Mouse (Mus musculus) stomach, embryonic 15.5 days (tissue): ENCODE data around the gene Gfpt1. TPM values are rescaled to one million over a fixed set of nuclear protein-coding genes. Genes with fewer than 3 reads are reported as not detected.

Source experiments
- ATAC-seq: fragments of 200-750 bp; cut with Nextera tagmentation; 2 replicates; pipeline ENCODE4 v1.8.0; 2017; ENCODE audit warnings: low read depth, moderate number of reproducible peaks, moderate TSS enrichment; ENCODE audit not compliant: insufficient read depth, low FRiP score
- H3K27ac ChIP-seq: fragments of 300-500 bp; sonication (generic); 2 replicates; pipeline ENCODE4 v1.5.1; 2015; ENCODE audit warnings: mild to moderate bottlenecking, inconsistent platforms
- H3K27me3 ChIP-seq: fragments of 300-500 bp; sonication (generic); replicated peaks from 2 replicates; pipeline ENCODE4 v1.6.1; 2015; ENCODE audit warnings: inconsistent platforms
- H3K36me3 ChIP-seq: fragments of 300-500 bp; sonication (generic); 2 replicates; pipeline ENCODE4 v1.6.1; 2015; ENCODE audit warnings: inconsistent platforms
- H3K4me1 ChIP-seq: fragments of 300-500 bp; sonication (generic); 2 replicates; pipeline ENCODE4 v1.6.1; 2015; ENCODE audit warnings: inconsistent platforms
- H3K4me2 ChIP-seq: fragments of 300-500 bp; sonication (generic); 2 replicates; pipeline ENCODE4 v1.6.1; 2015; ENCODE audit warnings: mild to moderate bottlenecking, inconsistent platforms
- H3K4me3 ChIP-seq: fragments of 300-500 bp; sonication (generic); replicated peaks from 2 replicates; pipeline ENCODE4 v1.5.1; 2015; ENCODE audit warnings: inconsistent platforms
- H3K9ac ChIP-seq: fragments of 300-500 bp; sonication (generic); 2 replicates; pipeline ENCODE4 v1.6.1; 2015; ENCODE audit warnings: inconsistent platforms
- H3K9me3 ChIP-seq: fragments of 300-500 bp; sonication (generic); 2 replicates; pipeline ENCODE4 v1.6.1; 2016; ENCODE audit warnings: inconsistent platforms
- WGBS: fragments of 180-500 bp; shearing (Covaris S2); methylation state at CpG from one replicate; pipeline ENCODE4 v1.1.7; 2015; 5-methylcytosine and 5-hydroxymethylcytosine counted together
- polyA plus RNA-seq: library from polyadenylated mRNA; unstranded; fragments of >200 nt; fragmentation: Nextera tagmentation; extraction: Ambion mirVana; gene quantifications from 2 replicates; pipeline ENCODE4 v1.2.1, GENCODE M21; 2015

Gene Gfpt1
- polyA plus RNA-seq = 24.8 and 27.8 TPM in 2 replicates

DNA sequence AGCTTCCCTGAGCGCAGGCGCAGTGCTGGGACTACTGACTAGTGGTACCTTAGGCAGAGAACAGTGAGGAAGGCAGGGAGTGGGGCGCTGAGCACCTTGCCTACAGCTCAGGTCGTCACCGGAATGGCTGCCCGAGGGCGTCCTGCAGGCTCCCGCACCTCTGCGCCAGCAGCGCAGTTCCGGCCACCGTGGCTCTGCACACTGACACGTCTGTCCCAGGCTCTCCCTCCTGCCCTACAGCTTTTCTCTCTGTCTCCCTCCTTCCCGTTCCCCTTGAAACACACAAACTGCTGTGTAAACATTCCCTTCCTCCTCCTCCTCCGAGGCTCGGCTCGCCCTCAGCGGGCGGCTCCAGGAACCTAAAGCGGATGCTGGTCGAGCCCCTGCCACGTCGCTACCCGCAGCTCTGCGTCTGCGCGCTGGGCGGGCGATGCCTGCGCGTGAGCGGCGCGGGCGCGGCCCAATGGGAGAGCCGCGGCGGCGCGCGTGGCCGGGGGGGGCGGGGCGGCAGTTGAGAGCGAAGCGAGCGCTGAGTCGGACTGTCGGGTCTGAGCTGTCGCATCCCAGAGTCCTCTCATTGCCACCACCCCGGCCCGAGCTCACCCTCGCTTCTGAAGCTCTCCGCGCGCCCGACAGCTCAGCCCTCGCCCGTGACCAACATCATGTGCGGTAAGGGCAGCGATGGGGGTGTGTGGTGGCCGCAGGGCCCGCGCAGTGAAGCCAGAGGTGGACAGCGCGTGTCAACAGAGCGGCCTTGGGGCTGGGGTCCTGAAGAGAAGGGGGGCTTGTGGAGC is at the start of gene Gfpt1:
Gene Gfpt1 (plus strand): TSS at position 510 of the 794 bp plus-strand sequence.
- H3K36me3 ChIP-seq = no peaks in the 10 kb centered on the region
- peak within 1 kb of the TSS; percentile 100 for H3K27ac ChIP-seq
- H3K9ac ChIP-seq = peak within 1 kb of the TSS; percentile 86
- H3K27me3 ChIP-seq = no peaks in the 10 kb centered on the region
- no peaks in the 10 kb centered on the region for H3K9me3 ChIP-seq
- peaks cover 7% of the 10 kb centered on the region for H3K4me1 ChIP-seq
- under 1% methylated on average over 66 of the region's 68 CpGs for WGBS
- H3K4me2 ChIP-seq = peak within 1 kb of the TSS; percentile 66
- ATAC-seq = peak; percentile 97
- H3K4me3 ChIP-seq = peak within 1 kb of the TSS; percentile 82

DNA sequence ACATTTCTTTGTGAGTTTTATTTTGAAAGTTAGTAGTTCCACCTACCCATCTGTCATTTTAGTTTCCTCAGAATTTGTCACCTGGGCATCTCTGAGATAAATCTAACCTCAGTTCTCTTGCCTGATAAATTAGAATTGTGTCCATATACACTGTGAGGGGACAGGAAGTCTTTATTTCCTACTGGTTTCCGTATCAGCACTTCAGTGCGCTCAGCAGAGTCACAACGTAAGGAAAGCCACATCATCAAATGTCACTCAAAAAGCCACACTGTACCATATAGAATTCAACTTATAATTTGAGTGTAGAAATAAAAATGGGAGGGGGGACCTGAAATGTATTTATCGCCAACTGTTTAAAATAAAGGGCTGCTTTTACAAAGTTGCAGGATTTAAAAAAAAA is 48.4 kb upstream of the Gfpt1 start:
- Histone ChIP-seq H3K9ac (no peak overlapping the region), H3K27me3 (no peaks in the 10 kb centered on the region), H3K4me1 (no peaks in the 10 kb centered on the region), H3K4me3 (no peak overlapping the region), H3K36me3 (peaks cover 17% of the 10 kb centered on the region), H3K27ac (no peak overlapping the region), H3K4me2 (no peak overlapping the region), H3K9me3 (no peaks in the 10 kb centered on the region)
- ATAC-seq = no peak
- 76% methylated on average over 4 of the region's 4 CpGs for WGBS

DNA sequence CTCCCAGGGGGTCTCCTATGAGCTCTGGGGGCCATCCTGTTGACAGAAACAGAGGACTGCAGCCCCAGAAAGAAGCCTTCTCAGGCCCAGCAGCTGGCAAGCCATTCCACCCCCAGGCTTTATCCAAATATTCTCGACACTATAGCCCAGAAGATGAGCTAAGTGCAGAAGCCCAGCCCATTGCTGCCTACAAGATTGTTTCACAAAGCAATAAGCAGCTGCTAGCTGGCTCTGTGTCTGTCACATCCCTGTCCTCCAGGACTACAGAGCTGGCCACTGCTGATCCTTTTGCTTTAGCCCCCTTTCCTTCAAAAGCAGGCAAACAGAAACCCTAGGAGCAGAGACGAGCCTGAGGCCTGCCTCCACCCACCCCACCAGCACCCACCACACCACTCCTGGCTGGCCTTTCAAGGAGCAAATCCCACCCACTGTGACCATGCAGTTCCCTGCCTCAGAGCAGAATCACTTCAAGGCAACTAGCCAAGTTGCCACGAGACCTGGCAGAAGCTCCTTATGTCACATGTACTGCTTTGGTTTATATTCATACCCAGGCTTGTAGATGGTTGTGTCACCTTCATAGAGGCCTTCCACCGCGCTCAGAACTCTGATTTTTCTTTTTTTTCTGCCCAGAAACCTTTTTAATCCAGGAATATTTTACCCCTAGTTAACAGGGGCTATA is 45.9 kb upstream of the Gfpt1 start:
- 85% methylated on average over 5 of the region's 5 CpGs for WGBS

DNA sequence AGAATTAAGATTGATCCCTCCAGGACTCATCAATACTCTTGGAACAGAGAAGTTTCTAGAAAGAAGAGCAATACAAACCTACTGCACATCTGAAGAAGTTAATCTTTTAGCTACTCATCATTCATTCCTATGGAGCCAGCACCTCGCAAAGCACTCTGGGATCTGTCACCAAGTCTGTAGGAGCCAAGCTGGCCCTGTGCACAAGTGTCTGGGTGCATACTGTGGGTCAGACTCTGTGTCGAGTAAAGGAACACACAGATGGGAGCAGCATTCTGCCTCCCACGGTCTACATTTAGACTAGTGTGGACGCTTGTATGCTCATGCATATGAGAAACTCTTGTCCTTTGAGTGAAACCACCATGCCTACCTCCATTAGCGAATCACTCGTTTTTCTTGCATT is 45.3 kb upstream of the Gfpt1 start:
- Histone ChIP-seq H3K4me3 (no peak overlapping the region), H3K9me3 (no peaks in the 10 kb centered on the region), H3K4me1 (no peaks in the 10 kb centered on the region), H3K27me3 (no peaks in the 10 kb centered on the region), H3K36me3 (peaks cover 17% of the 10 kb centered on the region), H3K27ac (no peak overlapping the region), H3K9ac (no peak overlapping the region), H3K4me2 (no peak overlapping the region)
- WGBS = 88% methylated on average over 6 of the region's 6 CpGs
- no peak for ATAC-seq

More for the DNA sequence above, 45.9 kb upstream of the Gfpt1 start:
- no peak for ATAC-seq
- H3K9me3 ChIP-seq = no peaks in the 10 kb centered on the region
- H3K9ac ChIP-seq = no peak overlapping the region
- no peak overlapping the region for H3K4me2 ChIP-seq
- H3K27ac ChIP-seq = no peak overlapping the region
- H3K4me3 ChIP-seq = no peak overlapping the region
- H3K4me1 ChIP-seq = no peaks in the 10 kb centered on the region
- no peaks in the 10 kb centered on the region for H3K27me3 ChIP-seq
- peaks cover 17% of the 10 kb centered on the region for H3K36me3 ChIP-seq

DNA sequence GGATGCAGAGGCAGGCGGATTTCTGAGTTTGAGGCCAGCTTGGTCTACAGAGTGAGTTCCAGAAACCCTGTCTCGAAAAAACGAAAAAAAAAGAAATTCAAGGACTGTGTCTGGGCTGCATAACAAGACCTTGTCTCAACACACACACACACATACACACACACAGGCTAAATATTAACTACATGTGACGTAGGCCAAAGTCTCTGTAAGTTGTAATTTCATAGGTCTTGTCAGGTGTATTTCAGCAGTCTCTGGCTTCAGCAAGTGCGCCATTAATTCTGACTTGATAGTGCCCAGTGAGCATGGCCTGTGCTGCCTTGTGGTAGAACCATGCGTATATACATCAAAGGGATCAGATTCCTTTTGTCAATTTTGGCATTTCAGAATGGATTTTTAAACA is 40.7 kb upstream of the Gfpt1 start:
- Histone ChIP-seq H3K9me3 (no peaks in the 10 kb centered on the region), H3K4me1 (0 out of 2 replicates have a peak, but pooled peaks cover 4% of the 10 kb centered on the region), H3K27ac (no peak overlapping the region), H3K36me3 (peaks cover 11% of the 10 kb centered on the region), H3K9ac (no peak overlapping the region), H3K4me3 (no peak overlapping the region), H3K27me3 (no peaks in the 10 kb centered on the region), H3K4me2 (no peak overlapping the region)
- 82% methylated on average over 6 of the region's 6 CpGs for WGBS
- ATAC-seq = peak; percentile 35; the same call in 1 of the 2 replicates

DNA sequence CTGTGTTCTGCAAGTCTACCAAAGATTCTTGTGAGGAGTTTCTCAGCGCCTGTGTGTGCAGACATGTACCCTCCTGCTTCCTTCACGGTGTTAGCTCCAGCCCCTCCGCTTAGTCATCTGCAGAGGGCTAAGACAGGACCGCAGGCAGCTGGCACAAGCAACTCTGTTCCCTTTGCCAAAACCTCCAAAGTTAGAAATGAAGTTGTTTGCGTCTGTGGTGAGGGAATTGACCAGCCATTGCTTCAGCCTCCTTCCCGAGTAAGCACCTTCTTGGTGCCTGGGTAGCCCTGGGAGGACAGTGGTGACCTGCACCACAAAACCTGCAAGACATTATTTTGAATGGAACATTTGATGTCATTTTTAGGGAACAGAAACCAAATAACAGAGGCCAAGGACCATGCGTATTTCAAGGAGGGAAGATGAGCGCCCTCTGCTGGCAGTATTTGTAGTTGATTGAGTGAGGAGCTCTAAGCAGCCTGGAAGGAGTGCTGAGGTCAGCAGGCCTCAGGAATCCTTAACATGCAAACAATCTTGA is 40.1 kb upstream of the Gfpt1 start:
- 0 out of 2 replicates have a peak overlapping the region, but pooled peaks have one; percentile 18 for H3K27ac ChIP-seq
- no peak overlapping the region for H3K4me2 ChIP-seq
- ATAC-seq = no peak

DNA sequence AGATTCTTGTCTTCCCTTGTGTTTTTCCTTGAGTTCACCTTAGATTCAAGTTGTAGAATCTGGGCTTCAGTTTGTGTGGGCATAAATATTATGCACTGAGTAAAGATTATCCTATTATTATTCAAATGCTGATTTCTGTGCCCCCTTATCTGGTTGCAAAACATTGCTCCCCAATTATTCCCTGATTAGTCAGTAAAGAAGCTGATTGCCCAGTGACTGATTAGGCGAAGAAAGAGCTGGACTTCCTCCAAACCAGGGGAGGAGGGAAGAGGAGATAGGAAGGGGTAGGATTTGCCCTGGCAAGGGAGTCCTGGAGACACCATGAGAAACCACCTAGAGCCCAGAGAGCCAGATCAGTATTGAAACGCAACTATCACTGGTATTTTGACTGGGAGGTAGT is 38.5 kb upstream of the Gfpt1 start:
- no peak overlapping the region for H3K27ac ChIP-seq
- H3K9ac ChIP-seq = no peak overlapping the region
- H3K4me1 ChIP-seq = 0 out of 2 replicates have a peak, but pooled peaks cover 4% of the 10 kb centered on the region
- 68% methylated on average over 2 of the region's 2 CpGs for WGBS
- H3K27me3 ChIP-seq = no peaks in the 10 kb centered on the region
- no peak overlapping the region for H3K4me3 ChIP-seq
- no peak overlapping the region for H3K4me2 ChIP-seq
- no peaks in the 10 kb centered on the region for H3K36me3 ChIP-seq
- no peak for ATAC-seq
- no peaks in the 10 kb centered on the region for H3K9me3 ChIP-seq

More for the DNA sequence above, 40.1 kb upstream of the Gfpt1 start:
- H3K9me3 ChIP-seq = no peaks in the 10 kb centered on the region
- H3K4me1 ChIP-seq = 0 out of 2 replicates have a peak, but pooled peaks cover 4% of the 10 kb centered on the region
- H3K27me3 ChIP-seq = no peaks in the 10 kb centered on the region
- H3K9ac ChIP-seq = no peak overlapping the region
- WGBS = 43% methylated on average over 8 of the region's 8 CpGs
- peaks cover 5% of the 10 kb centered on the region for H3K36me3 ChIP-seq
- H3K4me3 ChIP-seq = no peak overlapping the region

DNA sequence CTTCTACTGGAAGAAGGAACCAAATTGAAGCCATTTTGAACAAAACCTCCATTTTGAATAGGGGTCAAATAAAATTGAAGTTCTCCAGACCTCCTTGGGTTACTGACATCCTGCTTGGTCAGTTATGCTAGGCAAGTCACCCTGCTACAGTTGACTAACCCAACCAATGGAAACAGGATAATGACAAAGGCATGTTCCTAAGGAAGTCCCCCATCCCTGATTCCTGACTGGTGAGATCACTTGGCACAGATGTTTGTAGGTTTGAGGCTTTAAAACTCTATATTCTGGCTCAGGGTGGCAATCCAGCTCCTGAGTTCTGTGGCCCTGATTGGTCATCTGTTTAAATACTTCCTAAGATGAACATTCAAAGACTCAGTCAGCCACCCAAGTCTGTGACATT is 37.1 kb upstream of the Gfpt1 start:
- ATAC-seq = no peak
- Histone ChIP-seq H3K27me3 (no peaks in the 10 kb centered on the region), H3K36me3 (no peaks in the 10 kb centered on the region), H3K9me3 (no peaks in the 10 kb centered on the region), H3K27ac (no peak overlapping the region), H3K4me3 (no peak overlapping the region), H3K9ac (no peak overlapping the region), H3K4me2 (no peak overlapping the region), H3K4me1 (peaks cover 5% of the 10 kb centered on the region; the same call in 1 of the 2 replicates)

DNA sequence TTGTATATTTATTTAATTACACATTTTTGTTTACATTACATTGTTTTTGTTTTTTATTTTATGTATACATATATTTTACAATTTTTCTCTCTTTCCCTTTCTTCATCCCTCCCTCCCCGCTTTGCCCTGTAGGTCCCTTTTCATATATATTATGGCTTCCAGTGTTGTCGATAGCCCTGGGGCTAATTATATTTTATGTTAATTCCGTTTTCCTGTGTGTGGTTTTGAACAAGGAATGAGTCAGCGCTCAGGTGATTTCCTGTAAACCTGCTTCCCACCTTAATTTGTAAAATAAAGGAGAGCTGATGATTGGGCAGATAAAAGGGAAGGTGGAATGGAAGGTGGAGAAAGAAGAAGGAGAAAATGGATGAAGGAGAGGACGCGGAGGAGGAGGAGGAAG is 33.8 kb upstream of the Gfpt1 start, which contains the start of gene Nfu1:
Gene Nfu1 (plus strand): TSS at position 350 of the 400 bp plus-strand sequence.
- ATAC-seq = no peak
- Histone ChIP-seq H3K27ac (peak within 1 kb of the TSS; percentile 85), H3K36me3 (0 out of 2 replicates have a peak, but pooled peaks cover 2% of the 10 kb centered on the region), H3K9me3 (no peaks in the 10 kb centered on the region), H3K4me3 (peak within 1 kb of the TSS; percentile 93), H3K9ac (peak within 1 kb of the TSS; percentile 89), H3K4me1 (peaks cover 4% of the 10 kb centered on the region; the same call in 1 of the 2 replicates), H3K4me2 (peak within 1 kb of the TSS; percentile 57), H3K27me3 (no peaks in the 10 kb centered on the region)
- 73% methylated on average over 6 of the region's 6 CpGs for WGBS

DNA sequence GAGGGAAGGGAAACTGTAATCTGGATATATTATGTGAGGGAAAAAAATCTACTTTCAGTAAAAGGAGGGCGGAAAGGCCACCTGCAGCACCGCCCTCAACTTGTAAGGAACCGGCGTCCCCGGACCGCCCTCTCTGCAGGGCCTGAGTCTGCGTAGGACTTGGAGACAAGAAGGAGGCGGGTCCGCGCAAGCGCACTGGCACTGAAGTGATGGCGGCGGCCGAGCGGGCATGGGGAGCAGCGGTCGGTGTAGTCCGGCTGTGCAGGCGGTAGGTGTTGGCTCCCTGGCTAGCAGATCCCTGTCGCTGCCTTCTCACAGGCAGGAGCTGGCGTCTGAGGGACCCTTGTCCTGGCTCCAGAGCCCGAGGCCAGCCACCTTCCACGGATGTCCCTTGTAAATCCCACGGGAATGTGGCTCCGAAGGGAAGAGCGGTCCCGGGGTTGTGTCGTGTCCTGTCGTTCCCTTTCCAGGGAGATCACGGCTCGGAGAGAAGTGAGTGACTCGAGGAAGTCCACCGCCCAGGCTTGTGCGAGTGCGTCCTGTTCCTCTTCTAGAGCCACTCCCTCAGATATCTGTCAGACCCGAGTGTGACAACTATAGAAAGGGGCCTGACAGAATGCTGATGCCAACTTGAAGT is 32.8 kb upstream of the Gfpt1 start:
- Histone ChIP-seq H3K4me2 (peak overlapping the region; percentile 57), H3K4me1 (peaks cover 4% of the 10 kb centered on the region; the same call in 1 of the 2 replicates), H3K4me3 (peak overlapping the region; percentile 93), H3K27me3 (no peaks in the 10 kb centered on the region), H3K9me3 (no peaks in the 10 kb centered on the region), H3K36me3 (0 out of 2 replicates have a peak, but pooled peaks cover 2% of the 10 kb centered on the region), H3K27ac (peak overlapping the region; percentile 85), H3K9ac (peak overlapping the region; percentile 89)
- peak; percentile 96 for ATAC-seq
- under 1% methylated on average over 36 of the region's 36 CpGs for WGBS

DNA sequence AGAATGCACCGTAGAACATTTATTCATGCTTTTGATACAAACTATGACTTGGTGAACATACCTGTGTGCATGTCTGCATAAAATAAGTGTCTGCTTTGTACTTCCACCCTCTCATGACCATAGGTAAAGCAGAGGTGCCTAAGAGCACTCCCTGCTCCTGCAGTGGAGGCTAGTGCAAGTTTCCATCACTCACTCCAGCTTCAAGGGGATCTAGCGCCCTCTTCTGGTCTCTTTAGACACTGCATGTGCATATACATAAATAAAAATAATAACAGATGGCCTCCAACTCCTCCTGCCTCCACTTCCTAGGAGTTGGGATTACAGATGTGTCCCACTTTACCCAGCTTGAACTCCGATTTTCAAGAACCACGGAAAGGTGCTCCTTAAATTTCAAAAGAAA is 25.7 kb upstream of the Gfpt1 start:
- no peaks in the 10 kb centered on the region for H3K4me1 ChIP-seq
- peaks cover 42% of the 10 kb centered on the region for H3K36me3 ChIP-seq
- no peaks in the 10 kb centered on the region for H3K9me3 ChIP-seq
- no peak overlapping the region for H3K27ac ChIP-seq
- H3K9ac ChIP-seq = no peak overlapping the region
- H3K27me3 ChIP-seq = no peaks in the 10 kb centered on the region
- 68% methylated on average over 4 of the region's 4 CpGs for WGBS
- ATAC-seq = no peak
- no peak overlapping the region for H3K4me2 ChIP-seq
- no peak overlapping the region for H3K4me3 ChIP-seq
